Mouse (Mus musculus) cortical plate, adult 2 months (tissue): ENCODE measurements at regions not wholly inside any gene's neighbourhood (a gene's known extent, or its start where the extent isn't known, plus 50 kb on each side); places are given as distances from the start of the nearest gene placed in this dataset.

Experiments
- CTCF ChIP-seq: fragments of 200-500 bp; IDR thresholded peaks from 2 replicates; pipeline ENCODE4 v1.5.1; 2011; ENCODE audit warnings: mild to moderate bottlenecking, control low read depth, low read length; ENCODE audit not compliant: insufficient read depth; ENCODE audit errors: extremely low read depth
- POLR2A ChIP-seq: fragments of 200-500 bp; IDR thresholded peaks from 2 replicates; pipeline ENCODE4 v1.6.1; 2011; ENCODE audit warnings: mild to moderate bottlenecking, low read length, control low read depth; ENCODE audit not compliant: insufficient read depth; ENCODE audit errors: extremely low read depth

DNA sequence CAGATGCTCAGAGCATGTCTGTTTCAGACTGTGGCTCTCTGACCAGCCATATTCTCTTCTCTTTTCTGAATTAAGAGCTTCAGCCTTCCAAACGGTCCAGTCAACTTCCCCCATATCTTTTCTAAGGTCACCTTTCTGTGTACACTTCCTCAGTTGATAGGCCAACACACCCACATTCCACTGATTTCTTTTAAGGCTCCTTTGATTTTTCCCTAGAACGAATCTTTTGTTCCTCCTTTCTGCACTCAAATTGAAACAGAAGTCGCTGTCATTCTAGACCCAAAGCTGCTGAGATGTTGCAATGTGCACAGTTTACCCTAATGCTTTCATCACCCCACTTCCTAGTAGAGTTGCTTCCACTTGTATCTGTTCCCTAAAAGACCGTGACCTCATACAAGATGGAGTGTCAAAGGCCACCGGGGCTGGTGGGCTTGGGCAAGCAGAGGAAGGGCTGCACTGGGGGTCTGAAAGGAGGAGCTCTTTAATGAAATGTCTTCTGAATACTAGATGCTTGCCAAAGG, 271.9 kb downstream of the 4933412E24Rik start:
- TF ChIP-seq CTCF (no peak), POLR2A (no peak)
